Mouse (Mus musculus) lung, embryonic 15.5 days (tissue): ENCODE data around the gene Rfx7. TPM values are rescaled to one million over a fixed set of nuclear protein-coding genes. Genes with fewer than 3 reads are reported as not detected.

ENCODE experiments used
- ATAC-seq: fragments of 200-750 bp; cut with Nextera tagmentation; 2 replicates; pipeline ENCODE4 v1.8.0; 2017; ENCODE audit warnings: moderate number of reproducible peaks, borderline replicate concordance; ENCODE audit not compliant: low FRiP score, low TSS enrichment; ENCODE audit errors: extremely low read depth
- H3K27ac ChIP-seq: fragments of 300-500 bp; sonication (generic); 2 replicates; pipeline ENCODE4 v1.5.1; 2015; ENCODE audit warnings: moderate library complexity, mild to moderate bottlenecking, inconsistent platforms
- H3K27me3 ChIP-seq: fragments of 300-500 bp; sonication (generic); 2 replicates; pipeline ENCODE4 v1.6.1; 2015; ENCODE audit warnings: inconsistent platforms
- H3K36me3 ChIP-seq: fragments of 300-500 bp; sonication (generic); 2 replicates; pipeline ENCODE4 v1.6.1; 2015; ENCODE audit warnings: inconsistent platforms
- H3K4me1 ChIP-seq: fragments of 300-500 bp; sonication (generic); 2 replicates; pipeline ENCODE4 v1.6.1; 2015; ENCODE audit warnings: inconsistent platforms
- H3K4me2 ChIP-seq: fragments of 300-500 bp; sonication (generic); 2 replicates; pipeline ENCODE4 v1.6.1; 2015; ENCODE audit warnings: inconsistent platforms, mild to moderate bottlenecking, moderate library complexity
- H3K4me3 ChIP-seq: fragments of 300-500 bp; sonication (generic); 2 replicates; pipeline ENCODE4 v1.5.1; 2015; ENCODE audit warnings: mild to moderate bottlenecking, inconsistent platforms
- H3K9ac ChIP-seq: fragments of 300-500 bp; sonication (generic); 2 replicates; pipeline ENCODE4 v1.6.1; 2015; ENCODE audit warnings: inconsistent platforms
- H3K9me3 ChIP-seq: fragments of 300-500 bp; sonication (generic); 2 replicates; pipeline ENCODE4 v1.6.1; 2016; ENCODE audit warnings: inconsistent platforms
- WGBS: fragments of 180-500 bp; shearing (Covaris S2); methylation state at CpG from one replicate; pipeline ENCODE4 v1.1.7; 2015; 5-methylcytosine and 5-hydroxymethylcytosine counted together
- polyA plus RNA-seq: library from polyadenylated mRNA; unstranded; fragments of >200 nt; fragmentation: Nextera tagmentation; extraction: Ambion mirVana; gene quantifications from 2 replicates; pipeline ENCODE4 v1.2.1, GENCODE M21; 2015

Gene Rfx7
- polyA plus RNA-seq, 1 experiment from 2014 or later = 9.0 TPM

DNA sequence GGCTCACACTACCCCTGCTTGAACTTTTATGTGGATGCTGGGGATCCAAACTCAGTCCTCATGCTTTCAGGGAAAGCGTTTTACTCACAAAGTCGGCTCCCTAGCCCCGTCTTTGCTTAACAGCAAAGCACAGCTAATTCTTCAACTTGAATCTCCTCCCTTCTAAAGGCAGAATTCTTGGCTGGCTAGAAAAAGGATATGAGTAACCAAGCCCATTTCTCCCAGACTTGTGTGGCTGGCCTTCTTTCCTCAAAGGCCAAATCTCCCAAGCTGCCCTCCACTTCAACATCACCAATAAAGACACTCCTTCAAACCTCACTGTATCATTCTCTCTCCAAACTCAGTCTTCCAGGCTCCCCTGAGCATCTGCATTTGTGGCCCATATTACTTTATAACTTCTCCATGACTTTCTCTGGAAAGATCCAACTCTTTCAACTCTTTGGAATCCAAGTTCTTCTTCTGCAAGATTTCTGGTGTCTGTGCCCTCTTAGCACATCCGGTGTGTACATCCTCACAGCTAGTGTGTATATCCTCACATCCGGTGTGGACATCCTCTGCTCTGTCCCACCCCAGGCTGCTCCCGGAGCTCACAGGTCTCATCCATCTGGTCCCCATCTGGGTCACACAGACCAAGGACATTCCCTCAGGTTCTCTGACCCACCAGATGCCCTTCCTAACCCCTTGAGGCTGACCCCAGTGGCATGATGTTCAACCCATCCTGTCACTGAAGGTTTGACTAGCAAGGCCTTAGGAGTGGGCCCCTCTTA is 111.8 kb downstream of the Rfx7 start:
- Histone ChIP-seq H3K9me3 (no peaks in the 10 kb centered on the region), H3K4me1 (peaks cover 41% of the 10 kb centered on the region), H3K36me3 (no peaks in the 10 kb centered on the region), H3K27ac (peak overlapping the region; percentile 68), H3K9ac (no peak overlapping the region), H3K4me2 (no peak overlapping the region), H3K27me3 (no peaks in the 10 kb centered on the region), H3K4me3 (no peak overlapping the region)
- no peak for ATAC-seq
- whole genome bisulfite sequencing = 65% methylated on average over 6 of the region's 6 CpGs

DNA sequence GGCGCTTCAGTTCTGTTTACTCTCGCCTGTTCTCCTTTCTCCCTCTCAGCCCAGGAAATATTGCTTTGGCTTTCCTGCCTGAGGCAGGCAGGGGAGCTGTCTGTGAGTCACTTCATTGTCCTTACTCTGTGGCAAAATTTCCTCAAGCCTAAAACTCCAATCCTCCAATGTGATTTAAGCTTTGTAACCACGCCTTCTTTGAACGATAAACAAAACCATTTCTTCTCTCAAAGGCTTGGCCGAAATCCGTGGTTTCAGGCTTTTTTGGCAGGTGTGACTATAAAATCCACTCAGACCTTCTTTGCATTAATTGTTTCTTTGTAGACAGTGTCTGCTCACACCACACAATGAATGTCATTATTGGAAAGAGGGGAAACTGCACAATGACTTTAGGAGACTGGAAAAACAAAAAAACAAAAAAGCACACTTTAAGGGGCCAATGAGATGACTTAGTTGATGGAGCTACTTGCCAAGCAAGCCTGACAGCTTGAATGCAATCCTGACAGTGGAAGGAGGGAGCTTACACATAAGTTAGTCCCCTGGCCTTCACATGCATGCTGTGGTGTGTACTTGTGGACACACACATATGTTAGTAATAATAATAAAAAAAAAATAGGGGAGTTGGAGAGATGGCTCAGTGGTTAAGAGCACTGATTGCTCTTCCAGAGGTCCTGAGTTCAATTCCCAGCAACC is 112.5 kb downstream of the Rfx7 start:
- Histone ChIP-seq H3K9ac (no peak overlapping the region), H3K4me1 (peaks cover 37% of the 10 kb centered on the region), H3K4me2 (no peak overlapping the region), H3K27me3 (no peaks in the 10 kb centered on the region), H3K36me3 (no peaks in the 10 kb centered on the region), H3K27ac (peak overlapping the region; percentile 68), H3K4me3 (no peak overlapping the region), H3K9me3 (no peaks in the 10 kb centered on the region)
- no peak for ATAC-seq
- 18% methylated on average over 6 of the region's 6 CpGs for WGBS

DNA sequence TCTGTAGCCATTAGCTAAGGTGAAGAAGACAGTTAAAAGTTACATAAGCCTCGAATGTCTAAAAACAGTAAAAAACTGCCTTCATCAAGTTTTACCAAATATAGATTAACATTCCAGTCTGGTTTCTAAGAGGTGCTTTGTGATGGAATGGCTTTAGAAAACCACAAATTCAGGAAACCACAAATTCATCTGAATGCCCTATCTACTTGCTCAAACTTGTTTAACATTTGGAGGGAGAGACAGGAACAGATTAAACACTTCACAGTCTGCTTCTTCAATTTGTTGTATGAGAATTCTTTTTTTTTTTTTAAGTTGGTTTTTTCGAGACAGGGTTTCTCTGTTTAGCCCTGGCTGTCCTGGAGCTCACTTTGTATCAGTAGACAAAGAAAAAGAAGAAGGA is 117.7 kb downstream of the Rfx7 start:
- Histone ChIP-seq H3K27me3 (no peaks in the 10 kb centered on the region), H3K27ac (peak overlapping the region; percentile 44), H3K9ac (no peak overlapping the region), H3K4me1 (peaks cover 23% of the 10 kb centered on the region), H3K4me3 (no peak overlapping the region), H3K4me2 (no peak overlapping the region), H3K36me3 (no peaks in the 10 kb centered on the region), H3K9me3 (no peaks in the 10 kb centered on the region)
- no peak for ATAC-seq
- WGBS = 2% methylated on average over 2 of the region's 2 CpGs

DNA sequence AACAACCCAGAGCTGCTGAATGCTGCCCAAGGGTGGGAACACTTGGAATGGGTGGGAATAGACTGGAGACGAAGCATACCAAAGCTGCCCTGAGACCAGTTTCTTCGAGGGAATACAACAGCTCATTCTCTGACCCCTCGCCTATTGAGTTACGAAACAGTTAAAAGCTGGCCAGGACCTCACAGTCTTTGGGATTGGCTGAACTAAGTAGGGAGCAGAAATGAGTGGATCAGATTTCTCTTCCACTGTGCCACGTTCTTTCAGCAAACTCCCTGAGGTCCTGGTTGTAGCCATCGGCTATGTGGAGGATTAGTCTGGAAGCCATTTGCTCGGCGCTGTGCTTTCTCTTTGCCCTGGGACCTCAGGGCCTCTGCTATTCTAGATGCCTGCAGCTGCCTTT is 120.9 kb downstream of the Rfx7 start:
- no peaks in the 10 kb centered on the region for H3K27me3 ChIP-seq
- H3K4me1 ChIP-seq = peaks cover 46% of the 10 kb centered on the region
- H3K4me3 ChIP-seq = peak overlapping the region; percentile 9; the same call in 1 of the 2 replicates
- H3K4me2 ChIP-seq = peak overlapping the region; percentile 39
- 11% methylated on average over 8 of the region's 8 CpGs for WGBS
- H3K9ac ChIP-seq = no peak overlapping the region
- H3K27ac ChIP-seq = peak overlapping the region; percentile 95
- no peaks in the 10 kb centered on the region for H3K9me3 ChIP-seq
- H3K36me3 ChIP-seq = no peaks in the 10 kb centered on the region
- ATAC-seq = peak; percentile 87

DNA sequence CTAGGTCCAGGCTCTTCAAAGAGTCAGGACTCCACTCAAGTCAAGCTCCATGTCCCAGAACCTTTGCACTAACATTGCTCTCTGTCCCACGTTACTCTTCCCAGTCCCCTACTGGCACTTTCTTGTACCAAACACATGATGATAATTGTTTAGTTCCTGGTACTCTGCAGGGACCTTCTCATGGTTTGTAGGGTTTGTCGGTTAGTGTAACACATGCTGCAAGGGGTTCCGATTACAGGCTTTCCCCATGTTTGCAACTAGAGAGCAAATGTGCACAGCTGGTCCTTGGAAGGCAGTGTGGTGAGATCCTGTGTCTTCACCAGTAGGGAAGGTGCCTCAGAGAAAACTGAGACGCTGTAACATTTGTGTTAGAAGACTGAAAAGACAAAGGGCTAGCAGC is 121.5 kb downstream of the Rfx7 start:
- H3K9ac ChIP-seq = no peak overlapping the region
- no peaks in the 10 kb centered on the region for H3K36me3 ChIP-seq
- peaks cover 46% of the 10 kb centered on the region for H3K4me1 ChIP-seq
- H3K9me3 ChIP-seq = no peaks in the 10 kb centered on the region
- 27% methylated on average over 4 of the region's 4 CpGs for WGBS
- peak overlapping the region; percentile 9; the same call in 1 of the 2 replicates for H3K4me3 ChIP-seq
- peak; percentile 24; the same call in 1 of the 2 replicates for ATAC-seq
- no peaks in the 10 kb centered on the region for H3K27me3 ChIP-seq
- peak overlapping the region; percentile 95 for H3K27ac ChIP-seq
- peak overlapping the region; percentile 39 for H3K4me2 ChIP-seq

DNA sequence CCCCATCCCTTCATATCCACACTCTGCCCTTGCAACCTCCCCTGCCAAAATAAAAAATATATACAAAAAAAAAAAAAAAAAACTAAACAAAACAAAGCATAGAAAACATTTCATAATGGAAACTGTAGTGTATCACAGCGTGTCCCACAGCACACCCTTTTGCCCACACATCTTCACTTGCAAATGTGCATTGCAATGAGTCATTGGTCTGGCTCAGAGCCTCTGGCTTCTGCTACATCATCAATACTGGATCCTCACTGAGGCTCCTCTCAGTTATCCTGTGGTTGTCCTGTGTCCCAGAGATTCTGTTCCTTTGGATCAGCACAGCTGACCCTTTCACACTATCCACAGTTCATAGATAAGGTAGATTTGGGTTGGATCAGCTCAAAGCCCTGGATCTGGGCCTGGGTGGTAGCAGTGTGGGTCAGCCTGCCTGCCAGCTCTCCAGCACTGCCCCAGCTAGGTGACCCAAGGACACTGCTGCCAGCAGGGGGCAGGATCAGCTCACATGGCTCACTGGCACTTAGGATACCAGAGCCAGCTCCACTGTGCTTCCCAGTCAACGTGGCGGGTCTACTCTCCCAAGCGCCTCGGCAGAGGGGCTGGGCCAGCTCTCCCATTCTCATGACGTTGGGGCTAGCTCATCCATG is 122.7 kb downstream of the Rfx7 start:
- WGBS = 68% methylated on average over 6 of the region's 6 CpGs

DNA sequence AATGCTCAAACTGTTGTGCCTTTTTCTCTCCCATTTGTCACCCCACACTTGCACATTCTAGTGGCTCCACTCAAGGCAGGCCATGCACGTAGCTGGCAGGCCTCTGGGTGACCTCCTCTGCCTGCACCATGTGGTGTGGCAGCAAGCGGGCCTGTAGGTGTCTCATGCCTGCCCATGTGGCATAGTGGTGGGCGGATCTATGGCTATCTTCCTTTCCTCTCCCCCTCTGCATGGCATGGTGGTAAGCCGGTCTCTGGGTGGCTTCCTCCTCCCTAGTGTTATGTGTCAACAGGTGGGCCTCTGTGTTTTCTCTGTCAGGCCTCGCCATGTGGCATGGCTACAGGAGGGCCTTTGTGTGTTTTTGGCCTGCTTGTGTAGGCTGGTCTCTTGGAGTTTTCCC is 123.6 kb downstream of the Rfx7 start:
- Histone ChIP-seq H3K27ac (no peak overlapping the region), H3K9ac (no peak overlapping the region), H3K9me3 (no peaks in the 10 kb centered on the region), H3K4me2 (no peak overlapping the region), H3K36me3 (no peaks in the 10 kb centered on the region), H3K4me3 (no peak overlapping the region), H3K27me3 (no peaks in the 10 kb centered on the region), H3K4me1 (peaks cover 39% of the 10 kb centered on the region)
- WGBS = 74% methylated on average over 5 of the region's 5 CpGs
- ATAC-seq = no peak

More for the DNA sequence above, 122.7 kb downstream of the Rfx7 start:
- no peak for ATAC-seq
- Histone ChIP-seq H3K36me3 (no peaks in the 10 kb centered on the region), H3K9me3 (no peaks in the 10 kb centered on the region), H3K27ac (no peak overlapping the region), H3K4me2 (no peak overlapping the region), H3K9ac (no peak overlapping the region), H3K4me1 (peaks cover 41% of the 10 kb centered on the region), H3K27me3 (no peaks in the 10 kb centered on the region), H3K4me3 (no peak overlapping the region)

DNA sequence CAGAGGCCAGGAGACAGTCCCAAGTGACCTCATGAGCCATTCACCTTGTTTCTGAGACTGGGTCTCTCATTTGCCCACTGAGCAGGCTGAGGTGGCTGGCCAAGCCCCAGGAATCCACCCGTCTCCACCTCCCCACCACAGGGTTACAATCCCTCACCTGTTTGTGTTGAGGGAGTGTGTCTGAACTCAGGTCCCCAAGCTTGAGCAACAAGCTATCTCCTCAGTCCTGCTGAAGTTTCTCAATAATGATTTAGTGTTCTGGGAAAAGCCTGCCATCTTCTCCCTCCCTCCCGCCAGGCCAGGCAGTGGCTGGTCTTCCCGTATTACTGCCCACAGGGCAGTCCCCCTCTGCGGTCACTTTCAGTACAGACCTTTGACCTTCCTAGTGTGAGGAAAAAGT is 124.5 kb downstream of the Rfx7 start:
- ATAC-seq = no peak

DNA sequence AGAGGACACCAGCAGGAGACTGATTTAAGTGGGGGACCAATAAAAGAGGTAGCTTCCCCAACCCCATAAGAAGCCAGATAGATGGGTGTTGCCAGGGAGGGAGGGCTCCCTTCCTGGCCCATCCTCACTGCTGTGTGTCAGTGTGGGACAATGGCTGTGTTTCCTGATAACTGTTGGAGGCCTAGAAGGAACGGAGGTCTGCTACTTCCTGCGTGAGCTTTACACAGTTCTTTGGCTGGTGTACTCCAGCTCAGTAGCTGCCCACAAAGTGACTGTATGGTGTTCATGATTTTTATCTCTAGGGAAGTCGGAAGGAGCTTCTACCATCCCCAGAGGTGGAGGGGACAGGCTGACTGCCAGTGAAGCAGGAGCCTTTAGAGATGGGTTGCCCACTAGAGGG is 124.9 kb downstream of the Rfx7 start:
- no peaks in the 10 kb centered on the region for H3K36me3 ChIP-seq
- H3K27me3 ChIP-seq = no peaks in the 10 kb centered on the region
- H3K4me3 ChIP-seq = no peak overlapping the region
- no peaks in the 10 kb centered on the region for H3K9me3 ChIP-seq
- H3K4me2 ChIP-seq = no peak overlapping the region
- ATAC-seq = no peak
- 49% methylated on average over 3 of the region's 3 CpGs for WGBS
- H3K9ac ChIP-seq = no peak overlapping the region
- peaks cover 39% of the 10 kb centered on the region for H3K4me1 ChIP-seq
- peak overlapping the region; percentile 27 for H3K27ac ChIP-seq

More for the DNA sequence above, 124.5 kb downstream of the Rfx7 start:
- Histone ChIP-seq H3K4me1 (peaks cover 39% of the 10 kb centered on the region), H3K27me3 (no peaks in the 10 kb centered on the region), H3K9ac (no peak overlapping the region), H3K4me3 (no peak overlapping the region), H3K9me3 (no peaks in the 10 kb centered on the region), H3K36me3 (no peaks in the 10 kb centered on the region), H3K4me2 (no peak overlapping the region), H3K27ac (peak overlapping the region; percentile 27; the same call in 1 of the 2 replicates)
- 53% methylated on average over 4 of the region's 4 CpGs for WGBS

DNA sequence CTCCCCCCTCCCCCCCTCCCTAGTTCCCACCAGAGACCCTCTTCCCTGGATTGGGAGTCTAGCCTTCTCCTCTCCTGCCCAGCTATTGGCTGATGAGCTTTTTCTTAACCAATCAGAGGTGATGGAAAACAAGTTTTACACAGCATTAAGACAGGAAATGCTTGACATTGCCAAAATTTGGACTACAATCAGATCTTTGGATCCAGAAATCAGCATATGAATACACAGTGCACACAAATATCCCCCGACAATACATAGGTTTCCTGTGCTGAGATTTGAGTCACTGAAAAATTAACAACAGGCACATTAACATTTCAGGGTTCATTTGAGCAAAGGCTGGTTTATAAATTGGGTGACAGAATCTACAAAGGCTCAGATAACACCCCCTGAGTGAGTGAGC is 125.7 kb downstream of the Rfx7 start:
- Histone ChIP-seq H3K9me3 (no peaks in the 10 kb centered on the region), H3K9ac (no peak overlapping the region), H3K4me3 (no peak overlapping the region), H3K4me1 (peaks cover 34% of the 10 kb centered on the region), H3K27me3 (no peaks in the 10 kb centered on the region), H3K4me2 (no peak overlapping the region), H3K27ac (no peak overlapping the region; the same call in 1 of the 2 replicates), H3K36me3 (no peaks in the 10 kb centered on the region)
- 65% methylated on average over 1 of the region's 1 CpGs for WGBS
- no peak for ATAC-seq

DNA sequence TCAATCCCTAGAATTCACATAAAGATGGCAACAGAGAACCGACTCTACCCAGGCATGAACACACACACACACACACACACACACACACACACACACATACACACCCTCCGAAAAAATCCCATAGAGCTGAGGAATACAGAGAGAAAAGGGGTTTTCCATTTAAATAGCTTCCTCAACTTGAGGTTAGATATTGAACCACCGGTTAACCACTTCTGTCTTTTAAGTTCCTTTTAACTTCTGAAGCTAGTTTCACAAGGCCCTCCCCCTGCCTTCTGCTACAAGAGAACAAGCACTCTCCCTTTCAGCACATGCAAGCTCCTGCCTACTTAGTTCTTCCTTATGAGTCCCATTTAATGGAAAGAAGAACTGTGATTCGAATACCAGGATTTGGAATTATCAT is 128.1 kb downstream of the Rfx7 start:
- ATAC-seq = no peak
- H3K27ac ChIP-seq = no peak overlapping the region
- no peak overlapping the region for H3K4me2 ChIP-seq
- no peaks in the 10 kb centered on the region for H3K27me3 ChIP-seq
- H3K9me3 ChIP-seq = no peaks in the 10 kb centered on the region
- H3K9ac ChIP-seq = no peak overlapping the region
- 65% methylated on average over 4 of the region's 4 CpGs for WGBS
- peaks cover 31% of the 10 kb centered on the region for H3K4me1 ChIP-seq
- peaks cover 9% of the 10 kb centered on the region for H3K36me3 ChIP-seq
- H3K4me3 ChIP-seq = no peak overlapping the region

DNA sequence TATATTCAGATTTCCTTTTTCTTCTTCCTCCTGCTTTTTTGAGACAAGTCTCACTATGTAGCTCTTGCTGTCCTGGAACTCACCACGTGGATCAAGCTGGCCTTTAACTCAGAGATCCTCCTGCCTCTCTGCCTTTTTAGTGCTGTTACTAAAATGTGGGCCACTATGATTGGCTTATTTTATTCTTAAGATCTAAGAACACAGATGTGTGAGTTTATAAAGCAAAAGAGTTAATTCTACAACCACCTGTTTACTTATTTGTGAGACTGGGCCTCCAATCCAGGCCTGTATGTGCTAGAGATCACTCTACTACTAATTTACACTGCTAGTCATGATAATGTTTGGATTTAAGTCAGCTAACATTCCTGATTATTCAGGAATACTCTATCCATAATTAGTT is 128.9 kb downstream of the Rfx7 start:
- Histone ChIP-seq H3K4me1 (peaks cover 33% of the 10 kb centered on the region), H3K4me2 (peak overlapping the region; percentile 84; the same call in 1 of the 2 replicates), H3K9ac (no peak overlapping the region), H3K27me3 (no peaks in the 10 kb centered on the region), H3K36me3 (peaks cover 14% of the 10 kb centered on the region), H3K9me3 (no peaks in the 10 kb centered on the region), H3K27ac (peak overlapping the region; percentile 22; the same call in 1 of the 2 replicates), H3K4me3 (no peak overlapping the region)
- ATAC-seq = no peak
- WGBS = 37% methylated on average over 1 of the region's 1 CpGs
